Mouse (Mus musculus) cerebellum, adult 11-12 months (tissue): ENCODE measurements at regions not wholly inside any gene's neighbourhood (a gene's known extent, or its start where the extent isn't known, plus 50 kb on each side); places are given as distances from the start of the nearest gene placed in this dataset.

Source experiments
- DNase-seq: peaks from one replicate; pipeline ENCODE4 v3.0.0; 2022

DNA sequence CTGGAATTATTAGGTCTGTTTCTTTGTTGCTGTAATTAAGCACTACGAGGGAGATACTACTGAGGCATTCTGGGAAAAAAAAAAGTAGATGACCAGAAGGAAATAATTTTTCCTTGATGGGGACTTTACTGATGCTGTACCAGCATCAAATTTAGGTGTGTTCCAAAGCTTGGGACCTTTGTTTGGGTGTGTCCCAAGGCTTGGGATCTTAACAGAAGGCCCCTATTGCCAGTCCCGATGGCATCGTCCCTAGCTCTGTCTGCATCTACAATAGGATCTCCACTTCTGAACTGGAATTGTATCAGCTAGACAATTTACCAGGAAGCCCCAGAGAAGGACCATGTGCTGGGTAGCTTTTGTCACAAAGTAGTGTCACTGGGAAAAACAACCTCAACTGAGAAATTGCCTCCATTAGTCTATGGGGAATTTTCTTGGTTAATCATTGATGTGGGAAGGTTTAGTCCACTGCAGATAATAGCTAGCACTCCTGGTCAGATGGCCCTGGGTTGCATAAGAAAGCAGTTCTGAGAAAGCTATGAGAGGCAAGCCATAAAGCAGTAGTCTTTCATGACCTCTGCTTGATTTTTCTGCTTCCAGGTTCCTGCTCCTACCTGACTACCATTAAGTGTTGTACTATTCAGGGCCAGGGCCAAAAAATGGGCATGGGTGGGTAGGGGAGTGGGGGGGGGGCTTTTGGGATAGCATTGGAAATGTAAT is 392.7 kb downstream of the Igsf11 start:
- DNase-seq = no peak

DNA sequence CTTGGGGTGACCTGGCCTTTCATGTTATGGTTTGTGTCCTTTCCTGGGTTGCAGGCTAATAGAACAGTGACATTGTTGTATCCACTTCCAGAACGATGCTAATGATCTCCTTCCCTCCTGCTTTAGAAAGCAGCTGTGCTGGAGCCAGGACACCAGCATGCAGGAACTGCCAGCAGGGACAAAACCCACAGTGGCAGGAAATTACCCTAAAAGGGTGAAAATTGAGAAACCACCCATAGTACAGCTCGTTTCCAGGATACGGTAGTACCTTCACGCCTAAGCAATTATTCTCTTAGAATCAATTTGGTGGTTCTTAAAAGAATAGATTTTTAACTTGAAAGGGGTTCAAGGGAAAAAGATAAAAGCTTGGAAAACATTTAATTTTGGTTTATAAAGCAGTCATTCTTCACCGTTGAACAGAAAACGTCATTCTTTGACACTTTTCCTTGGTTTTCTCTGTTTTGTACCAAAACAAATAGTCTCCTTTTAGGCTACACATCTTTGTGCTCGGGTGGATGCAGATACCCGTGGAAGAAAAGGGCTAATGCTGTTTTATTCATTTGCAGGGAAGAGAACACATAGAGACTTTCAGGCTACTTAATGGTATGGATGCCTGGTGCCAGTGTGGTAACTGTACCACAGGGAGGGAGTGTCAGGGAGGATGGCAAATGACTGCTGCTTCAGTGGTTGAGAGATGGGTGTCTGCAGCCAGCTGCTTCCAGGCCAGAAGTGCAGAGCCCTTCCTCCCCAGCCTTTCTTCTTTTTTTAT is 394.5 kb downstream of the Igsf11 start:
- DNase-seq = no peak

DNA sequence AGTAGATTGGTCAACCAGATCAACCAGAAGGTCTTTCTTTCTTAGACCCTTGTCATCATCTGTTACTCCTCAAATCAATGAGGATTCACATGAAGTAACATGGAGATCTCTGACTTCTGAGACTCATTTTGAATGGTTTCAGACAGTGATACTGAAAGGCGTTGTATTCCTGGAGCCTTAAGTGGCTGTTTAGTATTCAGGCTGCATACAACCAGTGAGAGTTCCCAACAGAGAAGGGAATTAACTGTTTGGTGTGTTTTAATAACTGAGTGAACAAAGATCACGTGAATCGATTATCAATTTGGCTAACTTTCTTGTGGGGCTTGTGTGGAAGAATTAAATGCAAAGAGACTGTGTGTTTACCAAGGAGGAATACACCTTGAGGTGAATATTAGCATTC is 406.4 kb downstream of the Igsf11 start:
- no peak for DNase-seq

DNA sequence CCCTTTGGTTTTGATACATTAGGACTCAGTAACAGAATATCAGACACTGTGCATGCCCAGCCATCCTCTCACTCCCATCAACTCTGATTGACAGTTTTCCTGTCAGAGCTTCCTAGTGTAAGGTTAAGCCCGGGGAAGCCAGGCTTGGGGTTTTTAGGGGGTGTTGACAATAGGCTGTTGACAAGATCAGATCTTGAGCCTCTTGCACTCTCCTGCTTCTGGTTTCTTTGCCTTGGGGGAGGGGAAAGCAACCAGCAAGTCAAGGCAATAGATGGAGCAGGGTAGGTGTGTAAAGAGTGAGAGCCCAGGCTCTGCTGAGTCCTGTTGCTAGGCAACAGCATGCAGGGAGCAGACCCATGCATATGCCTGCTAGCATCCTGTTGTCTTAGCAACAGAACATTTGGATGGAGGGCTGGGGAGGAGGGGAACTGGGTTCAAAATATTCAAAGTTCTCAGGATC is 410.5 kb downstream of the Igsf11 start:
- no peak for DNase-seq

DNA sequence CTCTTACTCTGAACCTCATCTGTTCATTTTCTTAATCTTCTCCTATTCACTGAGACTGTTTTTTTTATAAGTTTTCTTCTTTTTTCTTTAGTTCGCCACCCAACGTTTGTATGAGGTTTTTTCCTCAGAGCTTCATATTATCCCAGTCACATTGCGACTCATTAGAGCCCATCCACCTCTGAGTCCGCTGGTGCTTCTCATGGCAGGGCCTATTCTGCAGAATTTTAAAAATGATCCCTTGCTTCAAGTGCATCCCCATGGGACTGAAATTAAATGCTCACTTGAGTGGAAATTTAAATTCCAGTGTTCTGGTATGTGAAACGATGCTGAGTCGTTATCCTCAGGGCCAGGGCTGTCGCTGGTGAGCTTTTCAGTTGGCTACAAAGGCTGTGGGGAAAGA is 410.9 kb downstream of the Igsf11 start:
- no peak for DNase-seq

DNA sequence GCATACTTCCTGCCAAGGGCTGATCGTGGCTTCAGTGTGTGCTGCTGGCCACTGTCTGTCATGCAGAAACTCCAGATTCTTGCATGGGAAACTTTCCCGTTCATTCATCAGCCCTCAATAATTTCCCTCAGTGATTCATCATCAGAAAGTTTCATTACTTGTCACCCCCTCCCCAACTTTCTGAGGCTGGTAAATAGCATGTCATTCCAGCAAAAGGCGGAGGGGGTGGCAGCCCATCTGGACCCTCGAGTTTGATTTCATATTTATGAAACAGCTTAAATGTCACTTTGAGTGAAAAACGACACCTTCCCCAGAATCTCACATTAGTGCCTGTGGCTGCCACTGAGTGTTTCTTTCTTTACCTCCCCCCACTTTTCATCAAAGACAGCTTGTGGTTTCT is 415.5 kb downstream of the Igsf11 start:
- DNase-seq = no peak

DNA sequence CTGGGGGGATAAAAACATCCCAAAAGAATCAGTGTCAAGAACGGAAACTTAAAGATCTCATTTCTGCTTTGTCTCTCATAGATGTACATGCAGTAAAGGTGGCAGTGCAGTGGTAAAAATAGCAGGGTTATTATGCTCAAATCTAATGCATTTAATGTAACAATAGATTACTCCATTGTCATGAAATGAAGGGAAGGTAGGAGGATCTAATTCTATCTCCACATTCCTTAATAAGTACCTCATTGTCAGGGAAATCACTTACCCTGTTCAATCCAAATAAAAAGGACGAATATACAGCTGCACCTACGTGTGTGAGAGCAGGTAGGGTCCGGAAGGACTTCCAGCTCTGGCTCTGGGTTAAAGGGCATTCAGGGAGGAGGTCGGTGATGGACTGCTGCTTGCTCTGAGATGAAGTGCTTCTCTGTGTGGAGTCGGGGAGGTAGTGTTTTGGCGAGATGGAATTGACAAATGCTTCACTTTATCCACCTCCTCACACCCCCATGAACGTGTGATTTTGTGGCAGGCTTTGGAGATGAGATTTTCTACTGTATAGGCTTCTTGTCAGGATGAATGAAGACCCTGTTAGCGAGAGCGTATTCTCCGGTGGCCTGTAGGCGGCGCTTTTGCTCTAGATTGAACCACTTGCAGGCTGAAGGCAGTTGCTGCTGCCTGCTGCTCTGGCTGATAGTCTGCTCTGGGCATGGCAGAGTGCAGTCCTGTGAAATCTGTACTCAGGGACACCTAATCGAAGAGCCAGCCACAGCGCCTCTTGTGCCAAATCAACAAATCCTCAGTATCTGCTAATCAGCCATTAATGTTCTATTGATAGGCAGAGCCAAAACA is 424.5 kb downstream of the Igsf11 start:
- DNase-seq = peak; percentile 23

DNA sequence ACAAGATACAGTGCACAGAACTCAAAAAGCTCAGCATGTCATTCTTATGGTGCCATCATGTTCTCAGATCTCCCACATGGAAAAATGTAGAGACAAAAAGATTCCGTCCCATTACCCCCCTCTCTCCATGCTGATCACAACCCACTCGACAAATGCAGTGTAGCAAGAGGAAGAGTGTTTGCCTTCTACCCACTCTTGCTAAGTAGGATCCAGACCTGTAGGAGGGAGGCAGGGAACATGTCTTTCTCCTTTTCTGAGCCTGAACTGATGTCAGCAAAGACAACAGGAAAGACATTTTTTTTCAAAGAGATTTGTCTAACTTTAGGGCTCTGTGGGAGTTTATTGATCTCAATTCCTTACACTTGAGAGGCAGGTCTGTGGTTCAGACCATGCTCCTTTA is 433.2 kb downstream of the Igsf11 start:
- DNase-seq = no peak

DNA sequence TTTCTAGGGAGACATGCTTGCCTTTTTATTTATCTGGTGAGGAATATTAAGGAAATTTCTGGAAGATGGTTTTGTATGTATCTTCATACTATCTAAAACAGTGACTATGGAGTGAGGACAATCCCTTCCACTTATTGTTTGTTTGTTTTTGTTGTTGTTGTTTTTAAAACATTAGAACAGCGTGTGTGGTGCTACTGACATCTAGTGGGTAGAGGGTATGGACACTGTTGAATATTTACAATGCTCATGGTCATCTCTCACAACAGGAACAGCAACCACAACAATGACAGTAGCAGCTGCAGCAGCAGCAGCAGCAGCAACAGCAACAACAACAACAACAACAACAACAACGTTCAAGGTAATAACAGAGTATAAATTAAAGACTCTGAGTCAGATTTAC is 471.2 kb downstream of the Igsf11 start:
- no peak for DNase-seq

DNA sequence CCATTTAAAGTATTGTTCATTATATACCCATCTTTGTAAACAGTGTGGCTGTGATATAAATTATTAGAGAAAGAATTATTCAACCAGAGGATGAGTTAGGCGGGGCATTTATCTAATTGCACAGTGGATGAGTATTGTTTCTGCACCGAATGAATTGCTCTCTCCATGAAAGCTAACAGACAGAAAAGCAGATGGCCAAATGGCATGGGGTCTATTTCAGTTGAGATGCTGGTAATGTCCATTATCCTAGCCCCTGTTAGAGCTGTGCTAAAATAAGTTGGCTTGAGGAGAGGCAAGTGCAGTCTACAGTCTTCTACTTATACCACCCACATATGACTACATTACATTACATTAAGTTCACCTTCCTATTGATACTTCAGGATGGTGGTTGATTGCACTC is 475.8 kb downstream of the Igsf11 start:
- no peak for DNase-seq

DNA sequence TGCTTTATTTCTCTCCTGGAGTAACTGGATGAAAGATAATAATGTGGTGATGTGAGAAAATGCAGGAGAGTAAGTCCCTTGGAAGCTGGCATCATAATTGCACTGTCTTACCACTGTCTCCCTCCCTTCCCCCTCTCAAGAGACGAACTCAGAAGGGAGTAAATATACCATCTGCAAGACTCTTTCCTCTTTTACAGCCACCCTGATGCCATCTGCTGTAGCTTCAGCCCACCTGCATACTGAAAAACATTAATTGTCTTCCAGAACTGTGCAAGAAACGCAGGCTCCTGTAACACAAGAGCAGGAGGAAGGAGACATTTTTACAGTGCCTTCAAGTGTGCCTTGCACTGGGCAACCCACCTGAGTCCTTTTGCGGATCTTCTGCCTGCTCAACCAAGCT is 482.1 kb downstream of the Igsf11 start:
- no peak for DNase-seq

DNA sequence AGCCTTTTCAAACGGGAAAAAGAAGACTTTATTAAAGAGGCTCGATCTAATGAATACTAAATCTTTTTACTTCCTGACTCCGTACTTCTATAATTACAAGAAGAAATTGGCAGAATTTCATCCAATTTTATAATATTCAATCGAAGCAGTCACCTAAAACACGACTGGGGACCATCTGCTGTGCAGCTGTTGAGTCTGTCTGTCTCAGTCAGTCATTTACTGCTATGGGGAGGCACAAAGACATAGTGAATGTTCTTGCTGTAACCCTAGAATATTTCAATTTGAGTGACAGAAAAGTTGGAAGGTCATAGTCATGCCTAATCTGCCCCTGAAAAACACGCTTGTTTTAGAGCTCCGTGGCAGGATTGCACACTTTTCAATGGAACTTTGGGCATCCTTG is 487.5 kb downstream of the Igsf11 start:
- no peak for DNase-seq

DNA sequence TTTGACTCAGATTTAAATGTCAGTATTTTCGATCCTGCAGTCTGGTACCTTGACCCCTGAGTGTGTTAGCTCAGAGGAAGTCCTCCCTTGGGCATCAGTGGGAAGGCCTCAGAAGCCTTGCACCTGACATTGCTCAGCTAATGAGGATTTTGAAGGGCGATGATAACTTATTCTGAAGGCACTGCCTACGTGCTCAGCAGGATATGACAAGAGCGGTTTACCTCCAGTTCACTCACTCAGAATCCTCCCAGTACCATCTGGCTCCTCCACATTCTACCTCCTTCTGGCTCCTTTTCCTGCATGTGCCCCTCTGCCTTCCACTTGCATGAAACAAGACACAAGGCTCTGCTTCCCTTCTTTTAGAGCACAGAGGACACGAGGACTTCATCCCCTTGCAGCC is 497.5 kb downstream of the Igsf11 start:
- DNase-seq = no peak

DNA sequence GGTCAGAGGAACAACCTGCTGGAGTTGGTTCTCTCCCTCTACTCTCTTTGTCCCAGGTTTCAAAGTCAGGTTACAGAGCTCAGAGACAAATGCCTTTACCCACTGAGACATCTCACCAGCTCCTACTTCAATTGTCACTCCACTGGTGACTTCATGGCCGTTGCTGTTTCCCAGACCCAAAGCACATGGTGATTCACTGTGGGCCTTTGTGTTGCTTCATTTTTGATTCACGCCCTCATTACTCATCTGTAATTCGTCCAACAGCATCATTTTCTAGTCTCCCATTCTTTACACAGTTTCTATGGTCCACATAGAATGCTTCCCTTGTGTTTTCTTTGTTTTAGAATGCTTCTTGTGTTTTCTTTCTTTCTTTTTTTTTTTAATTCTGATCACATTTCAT is 498.2 kb downstream of the Igsf11 start:
- DNase-seq = no peak

DNA sequence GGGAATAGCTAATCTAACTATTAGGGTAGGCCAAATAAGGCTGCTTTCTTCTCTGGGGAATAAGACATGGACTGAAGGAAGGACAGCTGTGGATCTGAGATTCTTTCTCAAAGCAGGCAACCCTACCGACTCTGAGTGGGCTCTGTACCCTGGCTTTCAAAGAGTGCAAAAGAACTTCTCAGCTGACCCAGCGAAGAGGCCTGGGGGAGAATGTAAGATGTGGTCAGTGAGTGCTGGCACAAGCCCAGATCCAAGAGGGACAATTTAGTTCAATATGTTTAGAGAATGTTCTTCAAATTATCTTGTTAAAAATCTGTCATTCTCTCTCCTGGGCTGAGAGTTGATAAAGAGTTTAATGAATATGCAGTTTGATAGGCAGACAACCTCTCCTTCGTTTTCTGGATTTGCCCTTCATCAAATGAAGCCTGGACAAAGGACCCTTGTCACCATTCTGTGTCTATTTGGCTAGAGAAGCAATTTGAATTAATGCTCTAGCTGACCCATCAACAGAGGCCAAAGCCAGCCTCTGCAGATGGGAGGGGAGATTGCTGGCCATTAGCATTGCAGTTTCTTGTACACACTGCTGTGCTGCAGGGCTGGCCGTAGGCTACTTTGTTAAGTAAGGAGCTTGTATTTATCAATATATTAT is 509.8 kb downstream of the Igsf11 start:
- DNase-seq = peak; percentile 8

DNA sequence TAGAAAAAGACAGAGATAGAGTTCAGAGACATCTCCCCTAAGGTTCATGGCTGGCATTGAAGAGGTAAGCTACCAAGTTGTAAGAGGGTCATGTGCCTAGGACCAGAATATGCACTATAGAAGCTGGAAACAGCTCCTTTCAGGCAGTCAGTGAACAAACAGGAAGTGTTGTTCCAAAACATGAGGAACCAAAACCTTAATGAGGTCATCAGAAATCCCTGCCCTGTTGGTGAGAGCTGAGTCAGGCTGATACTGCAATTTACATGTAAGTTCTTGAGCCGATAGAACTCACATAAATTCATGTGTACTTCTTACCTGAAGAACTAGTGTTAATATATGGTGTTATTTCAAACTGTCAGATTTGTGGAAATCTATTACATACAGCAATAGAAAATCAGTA is 539.1 kb downstream of the Igsf11 start:
- DNase-seq = no peak

DNA sequence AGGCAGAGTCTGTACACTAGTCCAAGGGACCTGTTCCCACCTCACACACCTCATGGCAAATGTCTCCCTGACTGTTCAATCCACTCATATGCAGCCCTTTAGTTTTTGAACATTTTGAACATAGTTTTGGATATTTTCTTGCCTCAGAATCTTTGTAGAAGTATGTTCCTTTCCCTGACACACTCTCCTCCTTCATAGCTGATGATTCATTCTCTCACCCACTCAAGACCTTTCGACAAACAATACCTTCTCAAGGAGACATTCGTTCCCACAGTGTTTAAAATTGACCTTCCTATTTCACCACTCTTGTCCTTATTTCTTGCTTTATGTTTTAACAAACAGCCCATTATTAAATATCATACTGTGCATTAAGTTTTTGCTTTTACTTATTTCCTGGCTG is 538.4 kb upstream of the Lsamp start:
- DNase-seq = no peak

DNA sequence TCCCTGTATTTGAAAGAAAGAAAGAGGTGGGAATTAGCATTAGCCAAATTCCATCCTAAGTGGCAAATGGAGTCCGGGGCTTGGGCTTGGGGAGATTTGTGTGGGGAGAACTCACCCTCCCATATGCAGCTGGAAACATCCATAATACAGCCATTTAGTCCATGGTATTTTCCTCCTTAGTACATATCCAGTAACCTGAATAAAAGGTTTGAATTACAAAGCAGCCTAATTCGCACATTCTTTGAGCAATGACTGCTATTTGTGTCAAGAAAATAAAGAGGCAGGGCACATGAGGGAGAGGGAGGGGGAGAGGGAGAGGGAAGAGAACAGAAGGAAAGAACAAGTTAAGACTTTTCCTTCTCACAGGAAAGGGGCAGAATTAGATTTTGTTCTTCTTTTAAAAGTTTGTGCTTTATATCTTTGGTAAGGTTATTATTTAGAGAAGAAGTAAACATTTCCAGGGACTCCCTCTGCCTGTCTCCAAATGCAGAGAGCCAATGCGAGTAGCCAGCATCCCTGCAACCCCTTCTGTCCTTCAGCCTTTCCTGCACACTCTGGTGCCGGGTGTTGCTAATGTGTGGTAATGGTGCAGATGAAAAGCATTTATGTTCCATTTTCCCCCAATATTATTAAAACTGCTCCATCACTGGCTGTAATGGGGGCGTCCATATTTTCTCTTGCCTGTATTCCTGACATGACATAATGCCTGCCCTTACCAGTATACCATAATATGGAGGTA is 530.6 kb upstream of the Lsamp start:
- no peak for DNase-seq
